Mouse (Mus musculus) midbrain, embryonic 12.5 days (tissue): ENCODE data around the gene Pde4d. TPM values are rescaled to one million over a fixed set of nuclear protein-coding genes. Genes with fewer than 3 reads are reported as not detected.

Experiments used
- ATAC-seq: fragments of 200-750 bp; cut with Nextera tagmentation; 2 replicates; pipeline ENCODE4 v1.8.0; 2017; ENCODE audit warnings: low read depth, moderate TSS enrichment, moderate library complexity; ENCODE audit not compliant: low FRiP score
- H3K27ac ChIP-seq: fragments of 300-500 bp; sonication (generic); replicated peaks from 2 replicates; pipeline ENCODE4 v1.5.1; 2016; ENCODE audit warnings: mild to moderate bottlenecking
- H3K27me3 ChIP-seq: fragments of 300-500 bp; sonication (generic); 2 replicates; pipeline ENCODE4 v1.6.1; 2016; ENCODE audit warnings: mild to moderate bottlenecking
- H3K36me3 ChIP-seq: fragments of 300-500 bp; sonication (generic); 2 replicates; pipeline ENCODE4 v1.6.1; 2016
- H3K4me1 ChIP-seq: fragments of 300-500 bp; sonication (generic); 2 replicates; pipeline ENCODE4 v1.6.1; 2016
- H3K4me2 ChIP-seq: fragments of 300-500 bp; sonication (generic); replicated peaks from 2 replicates; pipeline ENCODE4 v1.6.1; 2016; ENCODE audit warnings: mild to moderate bottlenecking, moderate library complexity
- H3K4me3 ChIP-seq: fragments of 300-500 bp; sonication (generic); 2 replicates; pipeline ENCODE4 v1.5.1; 2016; ENCODE audit warnings: mild to moderate bottlenecking
- H3K9ac ChIP-seq: fragments of 300-500 bp; sonication (generic); replicated peaks from 2 replicates; pipeline ENCODE4 v1.6.1; 2016; ENCODE audit warnings: mild to moderate bottlenecking, moderate library complexity
- H3K9me3 ChIP-seq: fragments of 300-500 bp; sonication (generic); 2 replicates; pipeline ENCODE4 v1.6.1; 2016; ENCODE audit warnings: mild to moderate bottlenecking
- WGBS: fragments of 180-500 bp; shearing (Covaris S2); methylation state at CpG from one replicate; pipeline ENCODE4 v1.1.7; 2016; 5-methylcytosine and 5-hydroxymethylcytosine counted together
- polyA plus RNA-seq: library from polyadenylated mRNA; unstranded; fragments of >200 nt; fragmentation: Nextera tagmentation; extraction: Ambion mirVana; gene quantifications from 2 replicates; pipeline ENCODE4 v1.2.1, GENCODE M21; 2016

Gene Pde4d
- polyA plus RNA-seq, 1 experiment from 2014 or later, result 21.4 TPM

DNA sequence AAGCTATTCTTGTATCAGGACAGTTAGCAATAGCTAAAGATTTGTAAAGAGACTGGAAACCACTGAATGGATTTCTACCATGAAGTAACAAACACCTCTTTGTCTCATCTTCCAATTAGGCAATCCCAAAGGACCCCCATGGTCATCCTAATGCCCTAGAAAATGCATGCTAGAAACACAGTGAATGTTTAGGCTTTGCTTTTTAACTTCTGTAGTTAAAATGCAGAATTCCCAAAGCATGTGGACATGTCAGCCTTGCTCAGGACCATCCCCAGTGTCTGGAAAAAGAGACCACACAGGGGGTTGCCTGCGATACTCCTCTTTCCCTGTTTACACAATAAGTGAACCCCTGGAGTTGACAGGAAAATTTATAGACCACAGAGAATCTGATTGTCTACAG, 926.9 kb downstream of the Pde4d start:
- 53% methylated on average over 1 of the region's 1 CpGs for WGBS
- no peak overlapping the region for H3K4me3 ChIP-seq
- no peak overlapping the region for H3K27ac ChIP-seq
- no peaks in the 10 kb centered on the region for H3K4me1 ChIP-seq
- no peak overlapping the region for H3K9ac ChIP-seq
- no peaks in the 10 kb centered on the region for H3K9me3 ChIP-seq
- no peak overlapping the region for H3K4me2 ChIP-seq
- no peak for ATAC-seq
- no peaks in the 10 kb centered on the region for H3K27me3 ChIP-seq
- no peaks in the 10 kb centered on the region for H3K36me3 ChIP-seq

DNA sequence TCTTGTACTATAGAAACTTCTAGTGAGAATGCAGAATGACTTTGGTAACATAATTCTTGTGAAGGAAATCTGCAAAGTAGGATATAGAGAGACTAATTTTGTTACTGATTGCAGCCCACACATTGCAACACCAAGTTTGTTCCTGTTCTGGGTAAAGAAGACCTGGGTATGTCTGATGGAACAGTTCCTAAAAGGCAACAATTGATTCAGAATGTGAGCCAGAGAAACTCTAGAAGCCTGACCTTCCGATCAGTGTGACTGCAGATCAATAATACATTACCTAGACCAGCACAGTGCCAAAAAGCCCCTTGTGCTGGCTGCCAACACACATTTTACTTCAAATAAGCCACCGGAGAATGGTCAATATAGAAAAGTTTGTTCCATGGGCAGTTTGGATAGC, 930.4 kb downstream of the Pde4d start:
- no peaks in the 10 kb centered on the region for H3K27me3 ChIP-seq
- no peak overlapping the region for H3K27ac ChIP-seq
- H3K4me1 ChIP-seq, result no peaks in the 10 kb centered on the region
- H3K36me3 ChIP-seq, result no peaks in the 10 kb centered on the region
- H3K4me3 ChIP-seq, result no peak overlapping the region
- 92% methylated on average over 2 of the region's 2 CpGs for WGBS
- no peak for ATAC-seq
- no peaks in the 10 kb centered on the region for H3K9me3 ChIP-seq
- H3K9ac ChIP-seq, result no peak overlapping the region
- no peak overlapping the region for H3K4me2 ChIP-seq

DNA sequence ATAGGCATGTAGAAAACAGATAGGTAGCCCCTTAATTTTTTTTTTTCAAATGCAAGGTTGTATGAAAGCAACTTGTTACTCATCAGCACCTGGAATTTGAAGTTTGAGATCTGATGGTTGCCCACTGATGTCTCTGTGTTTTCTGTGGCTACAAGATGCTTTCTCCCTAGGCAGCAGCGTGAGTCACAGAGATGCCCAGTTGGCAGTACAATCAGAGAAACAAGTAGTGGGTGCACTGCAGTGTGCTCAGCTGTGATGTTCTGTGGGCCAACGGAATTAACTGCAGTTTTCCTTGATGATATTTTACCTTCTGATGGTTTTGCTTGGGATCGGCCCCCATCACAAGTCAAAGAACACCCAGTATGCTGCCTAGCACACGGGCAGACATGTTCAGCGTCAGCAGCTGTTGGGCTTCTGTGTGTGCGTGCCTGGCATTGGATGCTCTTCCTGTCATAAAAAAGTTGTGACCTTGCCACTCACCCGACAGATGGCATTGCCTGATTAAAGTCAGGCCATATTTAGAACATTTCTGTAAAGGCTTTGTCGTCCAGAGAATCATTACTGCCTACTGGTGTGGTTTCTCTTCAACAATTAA, 939.0 kb downstream of the Pde4d start:
- no peaks in the 10 kb centered on the region for H3K4me1 ChIP-seq
- no peak for ATAC-seq
- H3K27me3 ChIP-seq, result no peaks in the 10 kb centered on the region
- H3K9me3 ChIP-seq, result no peaks in the 10 kb centered on the region
- H3K9ac ChIP-seq, result no peak overlapping the region
- no peaks in the 10 kb centered on the region for H3K36me3 ChIP-seq
- no peak overlapping the region for H3K4me3 ChIP-seq
- no peak overlapping the region for H3K27ac ChIP-seq
- 86% methylated on average over 8 of the region's 8 CpGs for WGBS
- no peak overlapping the region for H3K4me2 ChIP-seq

DNA sequence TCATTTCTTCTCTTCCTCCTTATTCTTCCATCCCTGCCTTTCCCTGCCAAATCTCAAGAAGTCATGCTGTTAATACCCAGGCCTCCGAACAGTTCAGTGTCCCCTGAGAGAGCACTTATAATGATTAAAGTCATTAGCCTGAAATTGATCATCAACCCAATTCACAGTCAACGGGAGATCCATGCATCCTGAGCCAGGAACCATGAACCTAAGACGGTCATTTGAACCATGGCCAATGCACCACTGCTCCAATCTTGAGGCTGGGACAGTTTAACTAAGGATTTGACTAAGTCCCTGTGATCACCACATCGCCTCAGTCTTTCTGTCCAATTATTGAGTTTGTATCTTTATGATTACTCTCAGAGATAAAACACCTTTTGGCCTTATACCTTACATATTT, 952.6 kb downstream of the Pde4d start:
- H3K4me3 ChIP-seq, result no peak overlapping the region
- no peak overlapping the region for H3K27ac ChIP-seq
- H3K9me3 ChIP-seq, result no peaks in the 10 kb centered on the region
- no peaks in the 10 kb centered on the region for H3K27me3 ChIP-seq
- ATAC-seq, result no peak
- H3K9ac ChIP-seq, result no peak overlapping the region
- WGBS, result 81% methylated on average over 4 of the region's 4 CpGs
- no peaks in the 10 kb centered on the region for H3K36me3 ChIP-seq
- no peaks in the 10 kb centered on the region for H3K4me1 ChIP-seq
- H3K4me2 ChIP-seq, result no peak overlapping the region

DNA sequence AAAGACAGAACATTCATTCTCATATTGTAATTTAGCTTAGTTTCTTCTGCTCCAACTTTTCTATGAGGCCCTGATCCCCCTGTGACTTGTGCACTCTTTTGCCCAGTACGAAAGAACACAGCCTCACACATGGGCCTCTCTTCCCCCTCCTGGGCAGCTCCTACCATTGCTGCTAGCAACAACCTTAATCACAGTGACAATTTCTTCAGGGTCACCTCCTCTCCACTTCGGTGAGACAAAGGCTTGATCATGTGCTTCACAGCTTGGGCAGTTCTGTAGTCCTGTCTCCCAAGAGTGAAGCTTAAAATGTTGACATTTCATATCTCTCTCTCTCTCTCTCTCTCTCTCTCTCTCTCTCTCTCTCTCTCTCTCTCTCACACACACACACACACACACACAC, 953.2 kb downstream of the Pde4d start:
- no peak overlapping the region for H3K4me2 ChIP-seq
- H3K9ac ChIP-seq, result no peak overlapping the region
- H3K4me1 ChIP-seq, result no peaks in the 10 kb centered on the region
- ATAC-seq, result no peak
- H3K27ac ChIP-seq, result no peak overlapping the region
- no peak overlapping the region for H3K4me3 ChIP-seq
- H3K27me3 ChIP-seq, result no peaks in the 10 kb centered on the region
- WGBS, result 38% methylated on average over 2 of the region's 2 CpGs
- H3K9me3 ChIP-seq, result no peaks in the 10 kb centered on the region
- no peaks in the 10 kb centered on the region for H3K36me3 ChIP-seq

DNA sequence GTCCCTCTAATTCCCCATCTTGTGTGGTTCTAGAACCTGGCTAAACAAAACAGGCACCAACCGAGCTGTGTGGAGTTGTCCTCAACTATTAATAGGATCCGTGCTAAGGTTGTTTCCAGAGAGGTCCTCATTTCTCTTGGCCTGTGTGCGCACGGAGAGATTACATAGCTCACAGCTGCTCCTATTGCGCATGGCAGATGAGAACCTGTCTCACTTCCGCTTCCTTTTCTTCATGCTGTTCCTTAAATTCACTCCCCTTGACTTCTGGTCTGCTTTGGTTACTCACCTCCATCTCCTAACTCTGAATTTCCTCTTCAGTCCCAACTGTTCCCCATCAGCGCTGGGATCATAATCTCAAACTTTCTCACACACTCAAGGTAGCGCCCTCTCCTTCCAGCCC, 956.6 kb downstream of the Pde4d start:
- H3K4me3 ChIP-seq, result no peak overlapping the region
- H3K36me3 ChIP-seq, result no peaks in the 10 kb centered on the region
- ATAC-seq, result no peak
- H3K4me1 ChIP-seq, result no peaks in the 10 kb centered on the region
- no peak overlapping the region for H3K27ac ChIP-seq
- no peaks in the 10 kb centered on the region for H3K9me3 ChIP-seq
- no peak overlapping the region for H3K4me2 ChIP-seq
- H3K9ac ChIP-seq, result no peak overlapping the region
- no peaks in the 10 kb centered on the region for H3K27me3 ChIP-seq
- 95% methylated on average over 8 of the region's 8 CpGs for WGBS

DNA sequence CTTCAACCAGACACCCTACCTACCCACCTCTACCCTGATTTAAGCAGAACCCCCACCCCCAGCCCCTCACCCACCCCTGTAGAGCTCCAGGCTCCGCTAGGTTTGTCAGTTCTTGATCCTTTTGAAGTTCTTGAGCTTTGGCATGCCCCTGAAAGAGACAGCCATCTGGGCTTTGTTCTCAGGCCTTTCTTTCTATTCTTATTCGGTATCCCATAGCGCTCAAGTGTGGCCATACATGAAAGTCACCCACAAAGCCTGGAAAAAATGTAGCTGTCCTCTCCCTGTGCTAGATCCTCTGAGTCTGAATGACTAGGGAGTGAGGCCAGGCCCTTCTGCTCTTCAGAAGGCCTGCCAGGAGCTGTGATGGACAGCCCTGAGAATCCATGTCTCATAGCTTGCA, 957.6 kb downstream of the Pde4d start:
- WGBS, result 39% methylated on average over 3 of the region's 3 CpGs
- Histone ChIP-seq H3K36me3 (no peaks in the 10 kb centered on the region), H3K27me3 (no peaks in the 10 kb centered on the region), H3K4me2 (no peak overlapping the region), H3K4me1 (no peaks in the 10 kb centered on the region), H3K9ac (no peak overlapping the region), H3K9me3 (no peaks in the 10 kb centered on the region), H3K4me3 (no peak overlapping the region), H3K27ac (no peak overlapping the region)
- no peak for ATAC-seq

DNA sequence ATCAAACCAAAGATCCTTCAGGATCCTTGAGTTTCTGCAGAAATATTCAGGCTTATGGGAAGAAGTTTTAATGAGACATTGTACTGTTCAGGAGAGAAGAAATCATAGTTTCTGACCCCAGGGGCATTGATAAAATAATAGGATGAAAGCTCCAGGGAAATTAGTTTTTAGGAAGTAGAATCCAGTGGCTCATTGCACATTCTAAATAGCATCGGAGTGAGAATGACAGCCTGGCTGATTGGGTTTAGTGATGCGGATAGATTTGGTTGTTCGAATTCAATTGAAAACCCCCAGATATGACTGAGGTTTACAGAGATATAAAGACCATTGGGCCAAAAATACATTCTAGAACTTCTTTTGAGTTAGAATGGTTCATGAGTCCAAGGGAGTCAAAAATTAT, 970.7 kb downstream of the Pde4d start:
- no peak overlapping the region for H3K9ac ChIP-seq
- no peak overlapping the region for H3K27ac ChIP-seq
- H3K4me3 ChIP-seq, result no peak overlapping the region
- WGBS, result 59% methylated on average over 3 of the region's 3 CpGs
- H3K27me3 ChIP-seq, result no peaks in the 10 kb centered on the region
- H3K9me3 ChIP-seq, result no peaks in the 10 kb centered on the region
- ATAC-seq, result no peak
- no peaks in the 10 kb centered on the region for H3K4me1 ChIP-seq
- H3K4me2 ChIP-seq, result no peak overlapping the region
- H3K36me3 ChIP-seq, result no peaks in the 10 kb centered on the region

DNA sequence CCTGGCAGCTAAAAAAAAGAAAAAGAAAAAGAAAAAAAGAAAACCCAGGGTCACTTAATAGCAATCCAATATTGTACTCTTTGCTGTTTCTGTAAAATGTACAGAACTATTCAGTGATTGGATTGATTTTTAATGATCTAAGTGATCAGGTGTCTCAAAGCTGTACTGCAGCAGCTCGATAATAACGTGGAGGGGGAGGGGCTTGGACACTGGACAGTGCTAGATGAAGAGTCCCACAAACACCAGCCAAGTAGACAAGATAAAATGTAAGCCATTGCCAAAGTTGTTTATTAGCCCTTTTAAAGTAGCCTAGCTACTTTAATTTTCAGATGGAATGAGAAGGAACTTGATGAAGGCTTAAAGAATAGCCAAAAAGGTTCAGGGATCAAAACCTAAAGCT, 975.2 kb downstream of the Pde4d start:
- Histone ChIP-seq H3K4me1 (no peaks in the 10 kb centered on the region), H3K9ac (no peak overlapping the region), H3K36me3 (no peaks in the 10 kb centered on the region), H3K4me2 (no peak overlapping the region), H3K27ac (no peak overlapping the region), H3K27me3 (no peaks in the 10 kb centered on the region), H3K4me3 (no peak overlapping the region), H3K9me3 (no peaks in the 10 kb centered on the region)
- ATAC-seq, result no peak
- 74% methylated on average over 2 of the region's 2 CpGs for WGBS

DNA sequence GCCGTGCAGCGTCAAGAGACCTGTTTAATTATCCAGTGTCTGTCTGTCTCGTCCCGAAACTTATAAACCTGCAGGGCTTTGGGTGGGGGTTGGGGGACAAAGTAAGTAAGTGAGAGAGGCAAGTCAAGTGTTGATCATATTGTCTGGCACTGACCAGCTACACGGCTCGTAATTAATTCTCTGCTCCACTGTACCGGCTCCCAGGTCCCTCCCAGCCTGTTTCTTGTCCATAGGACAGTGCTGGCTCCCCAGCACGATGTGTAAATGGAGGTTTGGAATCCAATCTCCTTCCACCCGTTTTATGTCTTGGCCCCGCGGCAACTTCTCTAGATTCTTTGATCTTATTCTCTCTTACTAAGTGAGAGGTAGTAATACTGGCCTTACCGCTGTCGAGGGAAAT, 975.8 kb downstream of the Pde4d start:
- Histone ChIP-seq H3K9me3 (no peaks in the 10 kb centered on the region), H3K9ac (no peak overlapping the region), H3K27ac (no peak overlapping the region), H3K4me3 (no peak overlapping the region), H3K27me3 (no peaks in the 10 kb centered on the region), H3K36me3 (no peaks in the 10 kb centered on the region), H3K4me2 (no peak overlapping the region), H3K4me1 (no peaks in the 10 kb centered on the region)
- 87% methylated on average over 13 of the region's 13 CpGs for whole genome bisulfite sequencing
- no peak for ATAC-seq

DNA sequence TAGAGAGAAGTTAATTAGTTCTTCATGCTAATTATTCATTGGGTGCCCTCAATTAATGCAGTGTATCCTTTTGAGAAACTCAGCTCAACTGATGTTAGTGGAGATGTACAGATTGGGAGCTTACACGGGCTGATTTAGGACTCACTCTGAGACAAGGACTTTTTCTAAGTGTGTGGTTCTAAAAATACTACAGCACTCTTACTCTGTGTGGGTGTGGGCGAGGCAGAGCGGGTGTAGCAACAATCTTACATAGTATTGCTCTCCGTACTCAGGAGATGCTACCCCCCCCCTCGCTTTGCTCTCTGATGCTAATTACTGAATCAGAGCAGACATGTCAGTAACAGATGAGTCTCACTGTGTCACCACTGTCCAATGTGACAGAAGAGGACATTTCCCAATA, 976.3 kb downstream of the Pde4d start:
- Histone ChIP-seq H3K36me3 (no peaks in the 10 kb centered on the region), H3K4me2 (no peak overlapping the region), H3K4me3 (no peak overlapping the region), H3K9ac (no peak overlapping the region), H3K4me1 (no peaks in the 10 kb centered on the region), H3K9me3 (no peaks in the 10 kb centered on the region), H3K27ac (no peak overlapping the region), H3K27me3 (no peaks in the 10 kb centered on the region)
- ATAC-seq, result no peak
- WGBS, result 91% methylated on average over 5 of the region's 5 CpGs

DNA sequence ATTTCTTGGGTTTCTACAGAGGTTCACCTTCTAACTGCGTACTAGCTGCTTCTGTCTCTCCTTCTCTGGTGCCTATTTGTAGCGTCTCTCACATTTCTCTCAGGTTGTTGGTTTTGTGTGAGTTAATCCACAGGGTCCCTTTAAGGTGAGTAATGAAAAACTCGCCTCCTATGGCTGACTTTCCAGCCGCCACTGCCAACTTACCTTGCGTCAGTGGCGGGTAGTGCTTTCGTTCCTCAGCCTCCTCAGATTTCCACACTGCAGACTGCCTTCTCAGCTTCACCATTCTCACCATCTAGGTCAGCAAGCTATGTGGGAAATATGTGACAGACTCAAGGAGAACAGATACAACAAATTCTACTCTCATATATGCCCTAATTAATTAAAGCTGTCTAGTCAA, 977.8 kb downstream of the Pde4d start:
- no peak overlapping the region for H3K4me3 ChIP-seq
- no peaks in the 10 kb centered on the region for H3K4me1 ChIP-seq
- H3K9ac ChIP-seq, result no peak overlapping the region
- H3K4me2 ChIP-seq, result no peak overlapping the region
- no peak overlapping the region for H3K27ac ChIP-seq
- ATAC-seq, result no peak
- no peaks in the 10 kb centered on the region for H3K27me3 ChIP-seq
- no peaks in the 10 kb centered on the region for H3K36me3 ChIP-seq
- H3K9me3 ChIP-seq, result no peaks in the 10 kb centered on the region
- WGBS, result 85% methylated on average over 7 of the region's 7 CpGs

DNA sequence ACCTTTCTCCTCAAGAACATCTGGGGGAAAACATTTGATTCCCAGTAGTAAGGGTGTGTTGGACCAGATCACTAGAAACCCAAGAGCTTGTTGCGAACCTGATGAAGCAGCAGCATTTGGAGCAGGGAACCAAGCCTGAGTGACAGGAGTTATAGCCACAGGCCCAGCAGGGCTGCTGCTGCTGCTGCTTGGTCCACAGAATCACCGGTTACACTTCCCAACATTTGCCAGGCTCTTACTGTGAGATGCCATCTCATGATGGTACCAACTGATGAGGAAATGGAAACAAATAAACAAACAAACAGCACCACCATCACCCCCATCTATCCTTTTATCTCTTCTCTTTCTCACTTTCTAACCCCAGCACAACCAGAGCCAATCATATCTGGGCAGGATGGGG, 979.8 kb downstream of the Pde4d start:
- 77% methylated on average over 2 of the region's 2 CpGs for WGBS

More for the DNA sequence above, 979.8 kb downstream of the Pde4d start:
- H3K9ac ChIP-seq, result no peak overlapping the region
- no peak overlapping the region for H3K4me2 ChIP-seq
- H3K4me1 ChIP-seq, result no peaks in the 10 kb centered on the region
- H3K27ac ChIP-seq, result no peak overlapping the region
- H3K4me3 ChIP-seq, result no peak overlapping the region
- H3K36me3 ChIP-seq, result no peaks in the 10 kb centered on the region
- ATAC-seq, result no peak
- no peaks in the 10 kb centered on the region for H3K9me3 ChIP-seq
- no peaks in the 10 kb centered on the region for H3K27me3 ChIP-seq
